Mouse (Mus musculus): ENCODE measurements around the gene Gm904. TPM values are rescaled to one million over a fixed set of nuclear protein-coding genes. Genes with fewer than 3 reads are reported as not detected.

Gm904 gene
- not detected for polyA plus RNA-seq (2017; shearing (Covaris generic))

GRCm38 (mm10) chr13:50642928-50643327 lies at the start of gene Gm904:
Gene Gm904 (plus strand): TSS chr13:50643228.

Other genes with a start within 250 kb of the Gm904 start
- 48.9 TPM for gene Fbxw17, start 225.4 kb upstream of the Gm904 start, polyA plus RNA-seq (2017; shearing (Covaris generic))
- not detected for gene Gm47429, start 199.3 kb upstream of the Gm904 start, polyA plus RNA-seq (2017; shearing (Covaris generic))
- not detected for gene Nutm2, start 175.9 kb upstream of the Gm904 start, polyA plus RNA-seq (2017; shearing (Covaris generic))
- not detected for gene Gm8765, start 55.1 kb downstream of the Gm904 start, polyA plus RNA-seq (2017; shearing (Covaris generic))

Data from inflammation-experienced regulatory T-cells, adult 16 weeks (primary cell).